Mouse (Mus musculus): ENCODE results near the gene Gm7544. TPM values are rescaled to one million over a fixed set of nuclear protein-coding genes. Genes with fewer than 3 reads are reported as not detected.

Gm7544 gene
- total and polyA plus RNA-seq, 3 experiments = not detected

DNA sequence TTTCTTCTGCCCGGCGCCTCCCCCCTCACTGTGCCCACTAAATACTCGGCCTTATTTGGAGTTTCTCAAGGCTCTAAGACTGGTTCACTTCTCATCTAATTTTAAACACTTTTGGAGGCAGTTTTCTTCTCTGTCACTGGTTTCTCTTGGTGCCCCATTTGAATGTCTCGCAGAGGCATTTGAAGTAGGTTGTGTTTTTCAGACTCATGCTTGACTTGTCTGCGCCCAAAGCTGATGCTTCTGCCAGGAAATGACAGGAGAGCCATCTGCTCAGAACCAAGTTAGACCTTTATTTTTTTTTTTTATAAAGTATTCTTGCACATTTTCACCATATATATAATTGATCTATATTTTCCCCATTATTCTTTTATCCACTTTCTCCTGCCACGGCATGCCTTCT lies 30.9 kb upstream of the Gm7544 start:
- no peaks in the 10 kb centered on the region for H3K36me3 ChIP-seq (ENCODE audit: control insufficient read depth in 1 of 2, insufficient read depth in 2 of 2, low read length in 2 of 2)
- no peak overlapping the region for H3K27ac ChIP-seq (ENCODE audit: control insufficient read depth, low read depth, low read length)
- no peaks in the 10 kb centered on the region for H3K4me1 ChIP-seq (ENCODE audit: control insufficient read depth in 1 of 2, insufficient read depth in 2 of 2, low read length in 2 of 2)
- DNase-seq (ENCODE audit: low read depth, low spot score) = no peak
- no peaks in the 10 kb centered on the region for H3K79me2 ChIP-seq (ENCODE audit: control insufficient read depth, insufficient read depth, low read length, poor library complexity)
- no peak for TF ChIP-seq SMC3 (IDR thresholded peaks at IDR 0.05; ENCODE audit: low read depth, low read length)
- TF ChIP-seq MAZ (IDR thresholded peaks at IDR 0.05; ENCODE audit: low read depth, low read length) = no peak
- TF ChIP-seq JUND (IDR thresholded peaks at IDR 0.05; ENCODE audit: low read depth, low read length) = no peak
- TF ChIP-seq E2F4 (IDR thresholded peaks at IDR 0.05; ENCODE audit: borderline replicate concordance, low read depth, low read length) = no peak
- no peak for TF ChIP-seq ZKSCAN1 (IDR thresholded peaks at IDR 0.05; ENCODE audit: low read depth, low read length)
- TF ChIP-seq SIN3A (IDR thresholded peaks at IDR 0.05; ENCODE audit: low read length) = no peak
- H3K27me3 ChIP-seq (ENCODE audit: control insufficient read depth in 1 of 2, insufficient read depth in 2 of 2, low read length in 2 of 2) = no peaks in the 10 kb centered on the region; a peak in 1 of 4 replicates
- H3K9ac ChIP-seq (ENCODE audit: control insufficient read depth, low read depth, low read length, poor library complexity, severe bottlenecking) = no peak overlapping the region
- H3K4me3 ChIP-seq (ENCODE audit: control insufficient read depth in 1 of 2, insufficient read depth in 1 of 2, low read depth in 2 of 2, low read length in 2 of 2) = no peak overlapping the region
- H3K9me3 ChIP-seq (replicated peaks; ENCODE audit: insufficient read depth, low read length) = no peaks in the 10 kb centered on the region

DNA sequence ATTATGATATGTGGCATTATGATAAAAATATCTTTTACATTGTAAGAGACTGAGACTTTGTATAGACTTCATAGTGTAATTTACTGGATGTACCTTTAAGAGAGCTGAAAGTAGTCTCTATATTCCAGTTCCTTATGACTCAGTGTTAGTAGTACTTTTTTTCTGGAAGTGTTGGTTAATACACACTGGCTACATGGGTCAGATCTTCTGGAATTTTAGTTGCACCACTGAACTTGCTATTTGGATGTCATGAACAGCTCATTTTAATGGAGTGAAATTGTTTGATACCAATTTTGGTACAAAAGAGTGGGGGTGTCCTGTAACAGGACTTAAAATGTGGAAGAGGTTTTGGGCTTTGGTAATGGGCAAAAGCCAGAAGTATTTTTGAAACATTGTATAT lies 22.0 kb upstream of the Gm7544 start:
- Histone ChIP-seq H3K79me2 (ENCODE audit: control insufficient read depth, insufficient read depth, low read length, poor library complexity) (no peaks in the 10 kb centered on the region), H3K4me1 (ENCODE audit: control insufficient read depth in 1 of 2, insufficient read depth in 2 of 2, low read length in 2 of 2) (no peaks in the 10 kb centered on the region), H3K27ac (ENCODE audit: control insufficient read depth, low read depth, low read length) (no peak overlapping the region), H3K27me3 (ENCODE audit: control insufficient read depth in 1 of 2, insufficient read depth in 2 of 2, low read length in 2 of 2) (peaks cover 0 to 1% of the 10 kb centered on the region in 2 experiments; a peak in 2 of 4 replicates), H3K4me3 (ENCODE audit: control insufficient read depth in 1 of 2, insufficient read depth in 1 of 2, low read depth in 2 of 2, low read length in 2 of 2) (no peak overlapping the region), H3K36me3 (ENCODE audit: control insufficient read depth in 1 of 2, insufficient read depth in 2 of 2, low read length in 2 of 2) (no peaks in the 10 kb centered on the region), H3K9ac (ENCODE audit: control insufficient read depth, low read depth, low read length, poor library complexity, severe bottlenecking) (no peak overlapping the region), H3K9me3 (replicated peaks; ENCODE audit: insufficient read depth, low read length) (no peaks in the 10 kb centered on the region)
- no peak for DNase-seq (ENCODE audit: low read depth, low spot score)
- TF ChIP-seq CTCF (IDR thresholded peaks at IDR 0.05 in 2 of 3, conservative IDR thresholded peaks at IDR 0.05 in 1 of 3; ENCODE audit: control insufficient read depth in 1 of 3, insufficient read depth in 1 of 3, low read depth in 2 of 3, low read length in 3 of 3, poor library complexity in 1 of 3, severe bottlenecking in 1 of 3) (no peak), NELFE (IDR thresholded peaks at IDR 0.05; ENCODE audit: low read depth, low read length) (no peak), RCOR1 (IDR thresholded peaks at IDR 0.05; ENCODE audit: low read depth, low read length) (no peak)

- no peak for DNase-seq (ENCODE audit: low read depth, low spot score)
- no peak overlapping the region for H3K4me3 ChIP-seq (ENCODE audit: control insufficient read depth in 1 of 2, insufficient read depth in 1 of 2, low read depth in 2 of 2, low read length in 2 of 2)
- no peak overlapping the region for H3K9ac ChIP-seq (ENCODE audit: control insufficient read depth, low read depth, low read length, poor library complexity, severe bottlenecking)
- no peaks in the 10 kb centered on the region for H3K4me1 ChIP-seq (ENCODE audit: control insufficient read depth in 1 of 2, insufficient read depth in 2 of 2, low read length in 2 of 2)
- no peaks in the 10 kb centered on the region for H3K36me3 ChIP-seq (ENCODE audit: control insufficient read depth in 1 of 2, insufficient read depth in 2 of 2, low read length in 2 of 2)
- TF ChIP-seq ZKSCAN1 (IDR thresholded peaks at IDR 0.05; ENCODE audit: low read depth, low read length) (no peak), ZNF384 (IDR thresholded peaks at IDR 0.05; ENCODE audit: low read depth, low read length) (no peak), ELF1 (IDR thresholded peaks at IDR 0.05; ENCODE audit: low read depth, low read length) (no peak), HCFC1 (IDR thresholded peaks at IDR 0.05; ENCODE audit: low read depth, low read length) (no peak), GATA1 (IDR thresholded peaks at IDR 0.05; ENCODE audit: low read depth, low read length) (no peak), ZMIZ1 (IDR thresholded peaks at IDR 0.05; ENCODE audit: low read depth, low read length) (no peak), POLR2AphosphoS5 (IDR thresholded peaks at IDR 0.05; ENCODE audit: borderline replicate concordance, low read depth, low read length) (no peak), SMC3 (IDR thresholded peaks at IDR 0.05; ENCODE audit: low read depth, low read length) (no peak), ETS1 (IDR thresholded peaks at IDR 0.05; ENCODE audit: low read depth, low read length) (no peak), RAD21 (IDR thresholded peaks at IDR 0.05; ENCODE audit: low read depth, low read length) (no peak), CHD2 (IDR thresholded peaks at IDR 0.05; ENCODE audit: low read length) (no peak)
- H3K9me3 ChIP-seq (replicated peaks; ENCODE audit: insufficient read depth, low read length) = no peaks in the 10 kb centered on the region
- H3K27me3 ChIP-seq (ENCODE audit: control insufficient read depth in 1 of 2, insufficient read depth in 2 of 2, low read length in 2 of 2) = peaks cover 0 to 1% of the 10 kb centered on the region in 2 experiments; a peak in 2 of 4 replicates
- H3K79me2 ChIP-seq (ENCODE audit: control insufficient read depth, insufficient read depth, low read length, poor library complexity) = no peaks in the 10 kb centered on the region
- H3K27ac ChIP-seq (ENCODE audit: control insufficient read depth, low read depth, low read length) = no peak overlapping the region
These were observed 19.9 kb upstream of the Gm7544 start for GRCm38 (mm10) chr1:82975750-82976149.

All from MEL (cell line).